Mouse (Mus musculus): ENCODE measurements around the gene Pla2r1. TPM values are rescaled to one million over a fixed set of nuclear protein-coding genes. Genes with fewer than 3 reads are reported as not detected.

Gene Pla2r1
- polyA plus RNA-seq (2014; fragmentation: Nextera tagmentation; extraction: Ambion mirVana), result 0.15 and 0.68 TPM in 2 replicates

DNA sequence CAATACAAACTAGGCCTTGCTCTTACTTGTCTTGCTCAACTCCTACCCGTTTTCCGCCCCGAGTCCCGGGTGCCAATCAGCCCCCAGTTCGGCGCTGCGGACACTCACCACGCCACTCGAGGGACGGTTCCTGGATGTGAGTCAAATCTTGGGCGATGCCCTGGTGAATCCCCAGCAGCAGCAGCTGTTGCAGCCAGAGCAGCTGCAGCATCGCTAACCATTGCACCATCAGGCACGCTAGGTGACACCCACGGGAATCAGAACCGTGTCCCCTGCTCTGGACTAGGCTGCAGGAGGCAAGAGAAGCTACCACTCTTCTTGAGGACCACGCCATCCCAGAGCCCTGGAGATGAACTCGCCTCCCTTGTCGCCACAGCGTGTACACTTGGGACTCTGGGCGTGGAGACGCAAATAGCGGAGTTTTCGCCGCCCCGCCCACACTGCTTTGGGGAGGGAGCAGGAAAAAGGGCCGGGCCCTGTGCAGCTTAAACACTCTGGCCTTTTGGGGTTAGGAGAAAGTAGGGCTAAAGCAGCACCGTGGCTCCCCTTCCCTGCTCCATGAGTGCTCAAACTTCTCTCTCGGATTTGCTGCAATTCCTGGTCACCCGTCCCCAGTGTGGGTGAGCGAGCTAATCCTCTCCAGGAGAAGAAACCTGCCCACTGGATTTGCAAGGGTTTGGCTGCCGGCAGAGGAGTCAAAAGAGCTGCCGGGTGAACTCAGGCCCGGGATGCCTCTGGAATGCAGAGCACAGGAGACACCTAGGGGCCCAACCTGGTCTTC lies at the start of gene Pla2r1:
TSS of gene Pla2r1 (minus strand) at position 407 of the 781 bp plus-strand sequence.
- peak within 1 kb of the TSS; percentile 31; the same call in 1 of the 2 replicates for H3K9ac ChIP-seq (replicated peaks; ENCODE audit: low read length)
- no peaks in the 10 kb centered on the region for H3K27me3 ChIP-seq (ENCODE audit: control insufficient read depth, insufficient read depth, low read length)
- no peaks in the 10 kb centered on the region for H3K9me3 ChIP-seq (ENCODE audit: control insufficient read depth, low read length)
- DNase-seq (peak; percentile 52), ATAC-seq (ENCODE audit: low FRiP score, low TSS enrichment) (peak; percentile 60)
- H3K4me1 ChIP-seq (ENCODE audit: control insufficient read depth, insufficient read depth, low read length), result peaks cover 9% of the 10 kb centered on the region
- peak within 1 kb of the TSS; percentile 62 for H3K4me2 ChIP-seq (ENCODE audit: low read length)
- WGBS, result 2% methylated on average over 33 of the region's 33 CpGs
- H3K4me3 ChIP-seq (replicated peaks; ENCODE audit: low read depth, low read length), result peak within 1 kb of the TSS; percentile 30
- H3K36me3 ChIP-seq (ENCODE audit: control insufficient read depth, insufficient read depth, low read length), result no peaks in the 10 kb centered on the region
- H3K27ac ChIP-seq (replicated peaks; ENCODE audit: low read depth, low read length), result no peak within 1 kb of the TSS

DNA sequence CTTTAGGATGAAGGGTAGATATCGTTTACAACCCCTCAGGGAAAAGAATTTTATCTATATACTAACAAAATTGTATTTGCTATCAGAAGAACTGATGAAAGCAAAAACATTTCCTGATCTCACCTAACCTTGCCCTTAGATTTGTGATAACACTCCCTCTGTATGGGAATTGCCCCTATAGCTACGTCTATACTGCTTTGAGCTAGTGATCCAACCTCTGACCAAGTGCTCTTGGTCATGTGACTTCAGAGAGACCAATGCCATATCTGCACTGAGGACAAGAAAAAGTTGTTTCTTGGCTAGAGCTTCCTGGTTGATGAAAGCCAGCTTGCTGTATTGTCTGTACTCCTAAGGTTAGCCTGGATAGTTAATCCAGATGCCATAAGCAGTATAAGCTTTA lies 48.2 kb upstream of the Pla2r1 start:
- Histone ChIP-seq H3K27me3 (ENCODE audit: control insufficient read depth, insufficient read depth, low read length) (no peaks in the 10 kb centered on the region), H3K4me1 (ENCODE audit: control insufficient read depth, insufficient read depth, low read length) (no peaks in the 10 kb centered on the region)
- no peak for ATAC-seq (ENCODE audit: low FRiP score, low TSS enrichment)

DNA sequence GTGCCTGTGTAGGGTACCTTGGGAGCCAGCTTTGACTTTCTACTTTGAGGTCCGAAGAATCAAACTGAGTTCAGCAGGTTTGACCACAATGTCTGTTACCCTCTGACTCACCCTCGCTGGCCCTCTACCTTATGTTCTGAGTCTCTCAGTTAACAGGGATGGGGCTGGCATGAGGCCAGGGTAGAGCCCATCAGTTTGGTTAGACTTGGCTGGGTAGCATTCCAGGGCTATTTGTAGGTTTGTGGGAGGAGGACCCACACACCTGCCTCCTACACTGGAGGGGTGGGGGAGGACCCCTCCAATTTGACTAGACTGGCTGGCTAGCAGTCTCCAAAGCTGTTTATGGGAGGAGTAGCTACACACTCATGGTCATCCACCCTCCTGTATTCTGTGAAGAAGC lies 47.8 kb upstream of the Pla2r1 start:
- DNase-seq (no peak), ATAC-seq (ENCODE audit: low FRiP score, low TSS enrichment) (no peak)
- Histone ChIP-seq H3K4me3 (replicated peaks; ENCODE audit: low read depth, low read length) (no peak overlapping the region), H3K4me2 (ENCODE audit: low read length) (no peak overlapping the region), H3K9me3 (ENCODE audit: control insufficient read depth, low read length) (no peaks in the 10 kb centered on the region), H3K27ac (replicated peaks; ENCODE audit: low read depth, low read length) (no peak overlapping the region), H3K27me3 (ENCODE audit: control insufficient read depth, insufficient read depth, low read length) (no peaks in the 10 kb centered on the region), H3K36me3 (ENCODE audit: control insufficient read depth, insufficient read depth, low read length) (no peaks in the 10 kb centered on the region), H3K9ac (replicated peaks; ENCODE audit: low read length) (no peak overlapping the region), H3K4me1 (ENCODE audit: control insufficient read depth, insufficient read depth, low read length) (no peaks in the 10 kb centered on the region)
- 93% methylated on average over 2 of the region's 2 CpGs for WGBS

More for the DNA sequence above, 48.2 kb upstream of the Pla2r1 start:
- H3K36me3 ChIP-seq (ENCODE audit: control insufficient read depth, insufficient read depth, low read length), result no peaks in the 10 kb centered on the region
- DNase-seq, result no peak
- no peak overlapping the region for H3K4me3 ChIP-seq (replicated peaks; ENCODE audit: low read depth, low read length)
- H3K27ac ChIP-seq (replicated peaks; ENCODE audit: low read depth, low read length), result no peak overlapping the region
- WGBS, result 91% methylated on average over 2 of the region's 2 CpGs
- no peaks in the 10 kb centered on the region for H3K9me3 ChIP-seq (ENCODE audit: control insufficient read depth, low read length)
- H3K4me2 ChIP-seq (ENCODE audit: low read length), result no peak overlapping the region
- H3K9ac ChIP-seq (replicated peaks; ENCODE audit: low read length), result no peak overlapping the region

DNA sequence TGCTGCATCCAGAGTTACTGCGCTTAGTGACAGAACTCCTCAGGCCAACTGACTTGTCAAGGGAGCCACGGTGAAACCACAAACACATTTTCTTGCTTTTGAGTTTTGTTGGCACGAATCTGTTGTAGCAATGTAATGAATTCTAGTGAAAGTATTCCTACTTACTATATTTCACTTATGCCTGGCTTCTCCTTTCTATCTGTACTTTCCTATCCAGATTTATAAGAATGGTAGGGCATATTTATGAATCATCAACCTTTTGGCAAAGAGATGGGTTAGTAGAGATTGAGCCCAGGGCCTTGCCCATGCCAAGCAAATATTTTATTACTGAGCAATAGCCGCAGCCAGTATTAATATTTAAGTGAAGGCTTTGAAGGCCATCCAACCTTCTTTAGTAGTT lies 30.3 kb upstream of the Pla2r1 start:
- Histone ChIP-seq H3K4me1 (ENCODE audit: control insufficient read depth, insufficient read depth, low read length) (no peaks in the 10 kb centered on the region), H3K36me3 (ENCODE audit: control insufficient read depth, insufficient read depth, low read length) (no peaks in the 10 kb centered on the region), H3K9me3 (ENCODE audit: control insufficient read depth, low read length) (no peaks in the 10 kb centered on the region), H3K4me2 (ENCODE audit: low read length) (no peak overlapping the region), H3K27me3 (ENCODE audit: control insufficient read depth, insufficient read depth, low read length) (no peaks in the 10 kb centered on the region), H3K9ac (replicated peaks; ENCODE audit: low read length) (no peak overlapping the region), H3K4me3 (replicated peaks; ENCODE audit: low read depth, low read length) (no peak overlapping the region), H3K27ac (replicated peaks; ENCODE audit: low read depth, low read length) (no peak overlapping the region)
- DNase-seq, result no peak
- WGBS, result 93% methylated on average over 4 of the region's 4 CpGs
- no peak for ATAC-seq (ENCODE audit: low FRiP score, low TSS enrichment)

DNA sequence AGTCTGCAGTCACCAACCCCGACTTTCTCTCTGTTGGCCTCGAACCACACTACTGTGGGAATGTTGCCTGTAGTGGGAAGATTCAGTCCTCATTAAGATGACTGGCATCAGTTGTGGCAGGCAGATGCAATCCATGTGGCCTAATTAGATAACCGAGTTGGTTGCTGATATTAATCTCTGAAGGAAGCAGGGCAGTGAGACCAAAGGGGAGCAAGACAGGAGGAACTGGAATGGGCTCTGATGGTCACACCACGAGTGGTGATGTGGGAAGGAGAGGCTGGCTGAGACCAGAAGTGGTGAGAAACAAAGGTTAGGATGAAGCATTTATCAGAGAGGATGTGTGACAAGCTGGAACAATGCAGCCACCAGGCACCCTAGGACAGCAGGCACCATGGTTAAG lies 1.5 kb upstream of the Pla2r1 start:
- DNase-seq (no peak), ATAC-seq (ENCODE audit: low FRiP score, low TSS enrichment) (no peak)
- Histone ChIP-seq H3K4me1 (ENCODE audit: control insufficient read depth, insufficient read depth, low read length) (peaks cover 9% of the 10 kb centered on the region), H3K4me2 (ENCODE audit: low read length) (no peak overlapping the region), H3K9ac (replicated peaks; ENCODE audit: low read length) (no peak overlapping the region), H3K4me3 (replicated peaks; ENCODE audit: low read depth, low read length) (no peak overlapping the region), H3K36me3 (ENCODE audit: control insufficient read depth, insufficient read depth, low read length) (no peaks in the 10 kb centered on the region), H3K27me3 (ENCODE audit: control insufficient read depth, insufficient read depth, low read length) (no peaks in the 10 kb centered on the region), H3K27ac (replicated peaks; ENCODE audit: low read depth, low read length) (no peak overlapping the region), H3K9me3 (ENCODE audit: control insufficient read depth, low read length) (no peaks in the 10 kb centered on the region)
- WGBS, result 70% methylated on average over 4 of the region's 4 CpGs

DNA sequence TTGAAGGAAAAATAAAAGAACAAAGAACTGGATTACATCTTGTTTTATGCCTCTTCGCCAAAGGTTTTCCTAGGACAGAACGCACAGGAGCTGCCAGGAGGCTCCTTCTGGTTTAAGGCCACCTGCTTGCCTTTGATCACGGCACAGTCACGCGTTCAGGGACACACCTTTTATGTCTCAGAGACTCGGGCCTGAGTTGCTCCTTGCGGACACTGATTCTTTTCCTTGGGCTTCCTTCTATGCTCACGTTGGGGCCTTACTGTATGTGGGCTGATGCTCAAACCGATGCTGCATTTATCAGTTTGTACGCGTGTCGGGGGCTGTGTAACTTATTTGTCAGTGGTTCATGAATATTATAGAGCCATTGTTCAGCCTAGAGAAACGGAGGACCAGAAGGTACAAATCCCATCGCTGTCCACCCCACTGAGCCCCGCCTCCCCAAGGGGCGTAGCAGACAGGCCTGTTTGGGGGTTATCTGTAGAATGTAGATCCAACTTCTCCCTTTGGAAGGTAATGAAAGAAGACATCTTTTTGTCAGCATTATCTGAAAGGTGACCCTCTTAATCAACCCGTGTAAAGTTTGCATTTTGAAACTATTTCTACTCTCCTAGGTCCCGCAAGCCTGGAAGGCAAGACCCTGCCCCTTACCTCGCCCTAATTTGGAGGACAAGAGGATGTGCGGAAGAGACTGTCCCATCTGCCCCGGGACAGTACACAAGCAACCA lies 769 bp downstream of the Pla2r1 start:
- H3K4me3 ChIP-seq (replicated peaks; ENCODE audit: low read depth, low read length), result peak overlapping the region; percentile 30
- H3K27ac ChIP-seq (replicated peaks; ENCODE audit: low read depth, low read length), result no peak overlapping the region
- no peaks in the 10 kb centered on the region for H3K27me3 ChIP-seq (ENCODE audit: control insufficient read depth, insufficient read depth, low read length)
- ATAC-seq (ENCODE audit: low FRiP score, low TSS enrichment), result no peak
- H3K9ac ChIP-seq (replicated peaks; ENCODE audit: low read length), result peak overlapping the region; percentile 31; the same call in 1 of the 2 replicates
- peaks cover 9% of the 10 kb centered on the region for H3K4me1 ChIP-seq (ENCODE audit: control insufficient read depth, insufficient read depth, low read length)
- DNase-seq, result peak; percentile 16
- H3K9me3 ChIP-seq (ENCODE audit: control insufficient read depth, low read length), result no peaks in the 10 kb centered on the region
- 17% methylated on average over 21 of the region's 21 CpGs for WGBS
- H3K36me3 ChIP-seq (ENCODE audit: control insufficient read depth, insufficient read depth, low read length), result no peaks in the 10 kb centered on the region
- peak overlapping the region; percentile 62 for H3K4me2 ChIP-seq (ENCODE audit: low read length)

DNA sequence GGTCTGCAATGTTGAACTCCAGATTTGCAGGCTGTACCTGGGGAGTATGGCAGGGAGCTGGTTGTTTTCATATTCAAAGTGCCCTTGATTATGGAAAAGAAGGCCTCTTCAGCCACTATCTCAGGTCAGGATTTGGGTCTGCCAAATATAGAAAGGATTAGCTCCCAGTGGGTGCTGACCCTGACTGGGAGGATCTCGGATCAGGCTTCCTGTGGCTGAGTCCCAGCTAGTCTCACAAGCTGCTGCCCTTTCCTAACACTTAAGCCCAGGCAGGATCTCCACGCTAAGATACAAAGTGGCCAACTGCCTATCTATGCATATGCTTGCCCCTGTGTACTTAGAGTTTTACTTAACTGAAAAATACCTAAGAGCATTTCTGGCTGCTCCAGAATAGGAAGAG lies 1.4 kb downstream of the Pla2r1 start:
- WGBS, result 21% methylated on average over 2 of the region's 2 CpGs
- ATAC-seq (ENCODE audit: low FRiP score, low TSS enrichment) (no peak), DNase-seq (no peak)
- Histone ChIP-seq H3K9ac (replicated peaks; ENCODE audit: low read length) (no peak overlapping the region), H3K36me3 (ENCODE audit: control insufficient read depth, insufficient read depth, low read length) (no peaks in the 10 kb centered on the region), H3K4me3 (replicated peaks; ENCODE audit: low read depth, low read length) (no peak overlapping the region), H3K4me2 (ENCODE audit: low read length) (no peak overlapping the region), H3K27ac (replicated peaks; ENCODE audit: low read depth, low read length) (no peak overlapping the region), H3K9me3 (ENCODE audit: control insufficient read depth, low read length) (no peaks in the 10 kb centered on the region), H3K4me1 (ENCODE audit: control insufficient read depth, insufficient read depth, low read length) (peaks cover 9% of the 10 kb centered on the region), H3K27me3 (ENCODE audit: control insufficient read depth, insufficient read depth, low read length) (no peaks in the 10 kb centered on the region)

DNA sequence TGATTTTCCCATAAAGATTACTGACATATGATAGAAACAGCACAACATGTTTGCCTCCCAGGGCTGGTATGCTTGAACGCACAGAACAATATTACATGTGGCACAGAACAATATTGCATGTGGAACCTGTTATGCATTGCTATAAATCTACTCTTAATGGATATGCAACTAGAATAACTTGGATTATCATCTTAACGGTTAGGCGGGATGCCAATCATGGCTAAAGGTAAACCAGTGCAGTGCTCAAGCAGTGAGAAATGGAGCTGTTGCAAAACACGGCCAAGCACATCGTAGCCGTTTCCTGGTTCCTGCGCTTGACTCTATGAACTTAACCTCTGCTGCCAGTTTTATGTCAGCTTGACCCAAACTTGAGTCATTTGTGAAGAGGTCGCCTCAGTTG lies 2.6 kb downstream of the Pla2r1 start:
- Histone ChIP-seq H3K4me1 (ENCODE audit: control insufficient read depth, insufficient read depth, low read length) (peaks cover 9% of the 10 kb centered on the region), H3K9ac (replicated peaks; ENCODE audit: low read length) (no peak overlapping the region), H3K27ac (replicated peaks; ENCODE audit: low read depth, low read length) (no peak overlapping the region), H3K9me3 (ENCODE audit: control insufficient read depth, low read length) (no peaks in the 10 kb centered on the region), H3K36me3 (ENCODE audit: control insufficient read depth, insufficient read depth, low read length) (no peaks in the 10 kb centered on the region), H3K4me2 (ENCODE audit: low read length) (no peak overlapping the region), H3K4me3 (replicated peaks; ENCODE audit: low read depth, low read length) (no peak overlapping the region), H3K27me3 (ENCODE audit: control insufficient read depth, insufficient read depth, low read length) (no peaks in the 10 kb centered on the region)
- no peak for DNase-seq
- WGBS, result 95% methylated on average over 8 of the region's 8 CpGs
- ATAC-seq (ENCODE audit: low FRiP score, low TSS enrichment), result no peak

Data from midbrain, embryonic 14.5 days (tissue).